Mouse (Mus musculus) ovary, postnatal 10 days (tissue): ENCODE results near the gene Nr1h3.

Experiments
- DNase-seq: peaks from one replicate; pipeline ENCODE4 v3.0.0; 2022; ENCODE audit warnings: low spot score

The Nr1h3 gene

DNA sequence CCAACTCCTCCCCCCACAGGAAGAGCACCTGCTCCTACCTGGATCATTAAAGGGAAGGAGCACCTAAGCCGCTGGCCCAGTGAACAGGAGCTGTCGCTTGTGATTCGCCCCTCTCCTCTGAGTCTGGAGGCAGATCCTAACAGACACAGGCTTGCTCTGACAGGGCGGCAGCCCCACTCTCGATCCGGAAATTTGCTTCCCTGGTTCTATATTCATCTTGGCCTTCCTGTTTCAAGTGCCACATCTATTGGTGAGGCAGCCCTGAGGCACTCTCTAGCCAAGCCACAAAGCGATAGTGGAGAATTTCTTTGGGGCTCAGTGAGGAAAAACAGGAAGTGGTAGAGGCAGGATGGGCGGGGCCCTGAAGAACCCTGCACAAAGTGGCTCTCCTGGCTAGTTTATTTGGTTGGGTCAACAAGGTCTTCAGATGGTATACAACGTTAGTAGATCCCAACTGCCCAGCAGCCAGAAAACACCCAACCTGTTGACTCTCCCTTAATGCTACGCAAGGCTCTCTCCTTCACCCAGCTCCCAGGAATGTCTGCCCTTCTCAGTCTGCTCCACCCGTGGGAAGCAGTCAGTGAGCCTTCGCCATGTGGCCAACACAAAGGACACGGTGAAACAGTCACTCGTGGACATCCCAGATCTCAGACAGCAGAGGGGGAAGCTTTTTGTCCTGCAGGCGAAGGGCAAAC is 18.8 kb downstream of the Nr1h3 start, which contains the start of gene Madd:
TSS of gene Madd (minus strand) at position 127 of the 695 bp plus-strand sequence.
- DNase-seq: no peak

DNA sequence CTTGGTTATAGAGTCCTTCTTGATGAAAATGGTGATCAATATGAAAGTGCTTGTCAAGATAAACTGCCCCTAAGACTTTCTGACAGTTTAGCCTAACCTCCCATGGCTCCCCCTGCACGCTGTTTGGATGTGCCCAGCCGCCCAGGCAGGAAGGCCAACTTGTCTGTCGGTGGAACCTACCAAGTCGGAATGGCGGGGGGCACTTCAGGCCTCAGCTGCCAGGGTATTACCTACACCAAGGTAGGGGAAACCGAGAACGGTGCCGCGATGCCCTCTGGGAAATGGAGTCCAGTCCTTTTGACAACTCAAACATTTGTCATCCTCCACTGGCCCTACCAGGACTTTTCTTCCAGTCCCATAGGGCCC is 19.5 kb downstream of the Nr1h3 start:
- peak; percentile 62 for DNase-seq

DNA sequence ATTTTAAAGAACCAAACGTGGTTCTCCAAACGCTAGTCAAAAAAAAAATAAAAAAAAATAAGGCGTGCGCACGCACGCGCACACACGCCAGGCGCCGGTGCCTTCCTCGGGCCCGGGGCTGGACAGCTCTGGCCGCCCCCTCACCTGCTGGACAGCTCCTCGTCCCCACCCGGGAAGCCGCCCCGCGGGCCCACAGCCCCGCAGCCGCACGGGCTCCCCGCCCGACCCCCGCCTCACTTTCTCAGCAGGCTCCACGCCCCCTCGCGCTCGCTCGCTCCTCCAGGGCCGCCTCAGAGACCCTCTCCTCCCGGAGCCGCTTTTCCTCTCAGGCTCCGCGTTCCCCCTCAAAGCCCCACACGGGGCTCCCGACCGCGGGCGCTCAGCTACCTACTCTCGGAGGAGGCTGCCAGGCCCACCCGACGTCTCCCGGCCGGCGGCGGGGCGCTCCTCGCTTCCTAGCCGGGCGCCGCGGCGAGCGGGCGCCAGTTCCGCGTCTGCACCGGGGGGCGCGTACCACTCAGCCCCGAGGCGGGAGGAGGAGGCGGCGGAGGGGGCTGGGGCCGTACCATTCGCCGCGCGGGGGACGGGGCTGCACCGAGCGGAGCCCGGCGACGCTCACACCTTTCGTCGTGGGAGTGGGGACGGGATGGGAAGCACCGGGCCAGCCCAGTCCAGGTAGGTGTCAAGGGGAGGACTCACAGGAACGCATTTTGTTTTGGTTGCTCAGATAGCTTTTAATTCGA is 20.1 kb downstream of the Nr1h3 start:
- DNase-seq: peak; percentile 43

DNA sequence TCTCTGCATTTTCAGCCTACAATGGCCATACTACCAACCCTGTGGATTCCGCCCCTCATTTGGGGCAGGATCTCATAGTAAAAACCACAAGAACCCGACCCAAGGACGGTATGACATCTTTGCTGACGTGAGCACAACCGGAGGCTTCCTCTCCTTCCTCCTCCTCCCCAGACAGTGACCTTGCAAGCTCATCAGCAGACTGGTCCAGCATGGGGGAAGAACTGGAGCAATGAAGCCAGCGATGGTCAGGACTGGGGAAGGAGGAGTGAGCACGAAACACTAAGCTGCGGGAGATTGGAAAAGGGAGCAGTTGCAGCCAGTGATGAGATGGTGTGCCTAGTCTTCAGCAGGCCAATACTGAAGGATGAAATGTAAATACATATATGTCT is 20.6 kb downstream of the Nr1h3 start:
- DNase-seq: no peak

DNA sequence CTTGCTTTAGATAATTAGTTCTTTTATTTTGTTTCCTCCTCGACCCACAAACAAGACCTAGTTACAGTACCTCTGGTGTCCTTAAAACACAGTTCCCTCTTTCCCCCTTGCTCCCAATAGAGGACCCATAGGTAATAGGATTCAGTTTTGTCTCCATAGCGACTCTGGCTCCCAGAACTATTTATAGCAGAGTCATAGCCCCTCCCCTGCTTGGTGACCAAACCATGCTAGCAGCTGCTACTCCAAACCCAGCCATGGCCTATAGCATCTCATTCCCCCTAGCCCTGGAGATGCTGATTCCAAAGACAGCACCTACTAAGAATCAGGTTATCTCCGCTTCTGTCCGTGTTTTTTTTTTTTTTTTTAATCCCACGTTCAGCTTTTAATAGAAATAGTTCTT is 21.9 kb downstream of the Nr1h3 start:
- no peak for DNase-seq

DNA sequence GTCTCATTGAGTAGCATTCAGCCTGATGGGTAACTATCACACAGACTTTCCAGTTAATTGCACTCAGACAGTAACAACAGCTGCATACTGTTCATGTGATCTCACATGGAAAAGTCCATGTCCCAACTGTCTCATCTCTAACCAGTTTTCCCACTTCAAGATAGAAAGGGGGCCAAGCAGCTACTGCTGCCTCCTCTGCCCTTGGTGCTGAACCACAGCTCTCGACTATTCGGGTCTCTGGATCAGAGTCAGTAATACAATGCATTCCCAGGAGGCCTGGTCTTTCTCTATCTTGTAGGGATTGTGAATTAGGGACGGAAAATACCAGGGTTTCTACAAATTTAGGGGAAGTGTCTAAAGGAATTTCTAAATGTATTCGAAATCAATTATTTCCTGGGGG is 22.8 kb downstream of the Nr1h3 start:
- no peak for DNase-seq

DNA sequence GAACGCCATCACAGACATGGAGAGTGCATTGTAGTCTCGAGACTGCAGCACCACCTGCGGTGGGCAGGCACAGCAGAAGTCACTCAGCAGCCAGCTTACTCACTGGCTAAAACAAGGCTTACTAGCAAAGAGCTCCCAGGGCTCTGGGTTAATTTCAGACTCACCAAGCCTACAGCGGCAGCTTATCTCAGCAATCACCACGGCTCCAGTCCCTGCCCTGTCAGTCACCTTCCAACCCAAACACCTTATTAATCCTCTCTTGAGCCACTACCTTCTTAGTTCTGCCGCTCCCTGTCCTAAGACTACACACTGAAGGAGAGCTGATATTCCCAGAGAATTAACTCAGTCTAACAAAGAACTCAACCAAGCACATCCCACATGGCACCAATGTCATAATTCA is 26.4 kb downstream of the Nr1h3 start:
- no peak for DNase-seq

DNA sequence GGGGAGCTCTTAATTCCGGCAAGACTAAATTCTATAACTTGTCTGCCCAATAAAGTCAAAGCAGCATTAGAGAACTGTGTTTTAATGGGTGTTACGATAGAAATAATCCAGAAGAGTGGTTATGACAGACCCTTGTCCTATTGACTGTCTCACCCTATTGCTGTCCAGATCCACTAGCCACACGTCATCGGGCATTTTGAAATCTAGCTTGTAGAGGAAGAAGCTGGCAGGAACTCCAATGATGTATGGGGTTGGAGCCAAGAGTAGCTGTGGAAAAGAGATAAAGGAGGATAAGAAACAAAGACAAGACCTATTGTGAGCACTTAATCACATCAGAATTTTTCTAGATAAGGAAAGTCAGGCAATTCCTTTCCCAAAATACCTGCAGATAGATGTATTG is 27.1 kb downstream of the Nr1h3 start:
- no peak for DNase-seq

DNA sequence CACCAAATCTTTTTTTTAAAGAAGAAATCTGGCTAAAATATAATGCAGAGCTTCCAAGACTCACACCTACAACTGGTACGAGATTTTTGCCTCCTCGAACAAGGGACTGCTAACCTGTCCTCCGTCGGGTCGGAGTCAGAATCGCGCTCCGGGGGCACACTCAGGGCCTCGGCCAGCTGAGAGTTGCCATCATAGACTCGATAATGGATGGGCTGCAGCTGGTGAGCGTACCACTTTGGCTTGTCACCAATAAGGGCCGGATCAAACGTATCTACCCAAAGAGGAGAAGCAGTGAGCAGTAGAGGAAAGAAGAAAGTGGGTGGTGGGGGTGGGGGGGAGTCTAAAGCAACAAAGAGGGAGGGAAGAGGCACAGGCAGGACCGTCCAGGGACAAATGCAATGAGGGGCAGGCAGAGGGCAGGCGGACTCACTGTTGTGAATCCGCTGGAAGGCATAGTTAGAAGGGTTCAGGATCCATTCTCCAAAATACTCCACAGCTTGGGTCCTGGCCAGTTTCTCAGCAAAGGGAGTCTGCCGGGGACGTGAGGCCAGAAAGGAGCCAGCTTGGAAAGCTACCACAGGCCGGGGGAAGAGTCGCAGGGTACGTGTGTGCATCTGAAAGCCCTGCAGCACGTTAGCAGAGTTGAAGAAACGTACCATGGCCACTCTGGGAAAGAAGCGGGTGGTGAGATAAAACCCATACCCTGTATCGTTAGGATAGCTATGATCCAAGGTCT is 32.9 kb downstream of the Nr1h3 start:
- no peak for DNase-seq

DNA sequence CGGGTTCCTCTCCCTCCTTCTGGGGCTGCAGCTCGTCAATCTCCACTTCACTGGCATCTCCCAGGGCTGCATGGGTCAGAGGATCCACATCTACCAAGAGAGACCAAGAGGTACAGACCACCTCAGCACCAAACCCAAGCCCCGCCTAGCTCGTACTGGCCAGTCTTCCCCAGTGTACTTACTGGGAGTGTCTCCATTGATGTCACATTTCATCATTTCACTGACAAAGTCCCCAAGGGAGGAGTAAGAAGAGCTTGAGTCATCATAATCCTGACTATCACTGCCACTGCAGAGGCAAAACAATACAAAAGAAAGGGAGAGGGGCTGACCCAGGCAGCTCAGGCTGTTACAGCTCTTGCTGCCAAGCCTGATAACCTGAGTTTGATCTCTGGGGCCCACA is 35.0 kb downstream of the Nr1h3 start:
- no peak for DNase-seq

DNA sequence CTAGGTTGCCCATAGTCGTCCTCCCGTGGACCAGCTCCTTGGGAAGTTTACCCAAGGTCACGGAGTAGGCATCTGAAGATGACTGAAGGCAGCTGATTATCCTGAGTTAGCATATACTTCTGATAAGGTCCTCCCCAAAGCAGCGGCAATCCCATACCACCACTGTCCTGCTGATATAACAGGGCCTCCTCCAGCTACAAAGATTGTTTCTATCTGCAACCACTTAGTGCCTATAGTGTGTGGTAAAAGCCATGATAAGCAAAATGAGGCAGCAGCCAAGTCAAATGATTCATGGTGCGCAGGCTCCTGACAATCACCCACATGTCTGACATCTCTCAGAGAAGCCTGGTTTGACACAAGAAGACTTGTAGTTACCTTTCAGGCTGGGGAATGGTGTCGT is 37.6 kb downstream of the Nr1h3 start:
- DNase-seq: no peak

DNA sequence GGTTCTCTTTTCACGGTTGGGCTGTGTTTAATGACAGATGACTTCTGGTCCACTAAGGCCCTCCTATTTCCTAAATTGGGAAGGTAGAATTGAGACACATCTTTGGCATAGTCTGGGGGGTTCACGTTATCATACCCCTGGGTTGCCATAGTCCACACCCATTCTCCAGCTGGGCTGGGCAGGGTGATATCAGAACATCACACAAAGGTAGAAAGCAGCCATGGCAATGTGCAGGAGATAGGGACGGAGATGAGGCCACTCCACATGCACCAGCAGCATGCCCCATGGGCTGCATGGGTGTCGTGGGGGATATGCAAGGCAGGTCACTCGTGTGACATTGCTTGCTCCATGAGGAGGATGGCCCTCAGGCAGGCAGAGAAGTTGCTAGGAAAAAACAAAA is 39.1 kb downstream of the Nr1h3 start:
- DNase-seq: no peak

DNA sequence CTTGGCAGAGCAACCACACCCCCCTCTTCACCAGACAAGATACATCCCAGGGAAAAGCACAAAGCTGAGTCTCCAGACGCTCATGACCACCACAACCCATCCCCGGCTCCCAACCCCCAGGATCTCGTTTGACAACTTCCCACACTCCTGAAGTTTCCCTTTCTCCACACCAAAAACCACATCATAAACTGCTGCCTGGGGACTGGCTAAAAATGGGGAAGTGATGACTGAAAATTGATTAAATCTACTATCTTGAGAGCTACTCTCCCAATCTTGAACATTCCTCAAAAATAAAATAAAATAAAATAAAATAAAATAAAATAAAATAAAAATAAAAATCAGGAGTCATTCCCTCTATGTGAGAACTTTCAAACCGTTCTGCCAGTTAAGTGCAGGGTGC is 39.7 kb downstream of the Nr1h3 start:
- DNase-seq: no peak

DNA sequence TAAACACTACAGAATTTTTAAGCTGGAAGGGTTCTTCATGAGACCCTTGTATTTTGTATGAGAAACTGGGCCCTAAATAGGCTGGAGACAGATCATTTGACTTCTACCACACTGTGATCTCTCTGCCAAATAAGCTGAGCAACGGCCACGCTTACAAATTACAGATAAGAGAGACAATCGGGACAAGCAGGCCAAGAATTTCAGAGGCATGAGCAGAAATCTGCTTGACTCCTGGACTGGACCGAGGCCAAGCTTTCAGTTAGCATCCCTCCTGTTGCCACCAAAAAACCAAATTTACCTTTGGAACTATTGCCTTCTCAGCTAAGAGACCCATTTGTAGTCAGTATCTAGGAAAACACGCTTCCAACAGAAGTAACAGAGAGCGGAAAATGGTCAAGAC is 42.0 kb downstream of the Nr1h3 start:
- no peak for DNase-seq

DNA sequence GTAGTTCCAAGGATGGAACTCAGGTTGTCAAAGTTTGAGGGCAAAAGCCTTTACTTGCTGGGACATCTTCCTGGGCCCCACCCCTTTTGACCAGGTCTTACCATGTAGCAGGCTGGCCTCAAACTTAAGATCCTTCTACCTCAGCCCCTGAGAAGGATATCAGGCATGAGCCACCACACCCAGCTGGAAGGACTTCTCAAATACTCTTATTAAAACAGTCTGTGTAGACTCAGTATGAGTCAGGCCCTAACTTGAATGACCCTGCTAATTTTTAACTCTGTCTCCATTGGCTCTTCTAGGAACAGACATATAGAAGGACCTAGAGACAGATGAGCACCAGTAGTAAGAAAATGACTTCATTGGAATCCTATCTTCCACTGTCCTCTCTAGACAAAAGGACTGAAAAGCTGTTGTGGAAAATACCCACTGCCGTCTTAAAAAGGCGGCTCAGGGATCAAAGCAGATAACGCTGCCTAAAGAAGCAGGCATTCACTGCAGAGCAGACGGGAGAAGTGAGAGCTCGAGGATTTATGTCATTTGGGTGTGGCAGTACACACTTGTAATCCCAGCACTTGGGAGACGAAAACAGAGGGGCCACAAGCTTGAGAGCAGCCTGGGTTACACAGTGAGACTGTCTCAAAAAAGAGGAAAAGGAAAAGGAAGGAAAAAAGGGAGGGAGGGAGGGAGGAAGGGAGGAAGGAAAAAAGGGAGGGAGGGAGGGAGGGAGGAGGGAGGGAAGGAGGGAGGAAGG is 45.5 kb downstream of the Nr1h3 start:
- no peak for DNase-seq

DNA sequence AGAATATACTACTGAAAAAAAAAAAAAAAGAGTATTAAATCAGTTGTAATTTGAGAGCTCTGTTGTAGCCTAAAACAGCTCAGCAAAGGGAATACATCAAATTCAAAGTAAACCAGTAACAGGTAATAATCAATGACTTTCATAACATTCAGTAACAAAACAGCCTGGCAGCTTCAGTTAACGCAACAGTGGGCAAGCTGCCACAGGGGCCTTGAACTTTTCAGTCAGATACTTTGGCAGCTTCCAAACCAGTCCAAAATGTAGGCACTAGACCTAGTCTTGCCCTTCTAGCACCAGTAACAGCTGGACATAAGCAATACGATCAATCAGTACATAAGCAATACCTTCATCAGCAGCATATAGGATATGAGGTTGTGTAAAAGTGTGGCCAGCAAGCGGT is 48.5 kb downstream of the Nr1h3 start:
- no peak for DNase-seq

DNA sequence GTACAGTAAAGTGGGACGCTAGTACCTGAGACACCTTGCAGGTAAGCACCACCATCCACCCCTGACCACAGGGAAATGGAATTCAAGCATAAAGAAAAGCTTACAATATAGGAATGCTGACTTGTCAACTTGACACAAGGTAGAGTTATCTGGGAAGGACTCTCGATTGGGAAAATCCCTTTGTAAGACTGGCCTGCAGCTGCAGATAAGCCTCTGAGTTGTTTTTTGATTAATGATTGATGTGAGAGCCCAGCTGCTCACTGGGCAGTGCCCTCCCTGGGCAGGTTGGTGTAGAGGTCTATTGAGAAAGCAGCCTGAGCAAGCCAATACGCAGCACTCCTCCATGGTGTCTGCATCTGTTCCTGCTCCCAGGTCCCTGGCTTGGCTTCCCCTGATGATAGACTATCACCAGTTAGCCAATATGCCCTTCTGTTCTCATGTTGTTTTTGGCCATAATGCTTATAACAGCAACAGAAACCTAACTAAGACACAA is 49.7 kb downstream of the Nr1h3 start:
- no peak for DNase-seq

DNA sequence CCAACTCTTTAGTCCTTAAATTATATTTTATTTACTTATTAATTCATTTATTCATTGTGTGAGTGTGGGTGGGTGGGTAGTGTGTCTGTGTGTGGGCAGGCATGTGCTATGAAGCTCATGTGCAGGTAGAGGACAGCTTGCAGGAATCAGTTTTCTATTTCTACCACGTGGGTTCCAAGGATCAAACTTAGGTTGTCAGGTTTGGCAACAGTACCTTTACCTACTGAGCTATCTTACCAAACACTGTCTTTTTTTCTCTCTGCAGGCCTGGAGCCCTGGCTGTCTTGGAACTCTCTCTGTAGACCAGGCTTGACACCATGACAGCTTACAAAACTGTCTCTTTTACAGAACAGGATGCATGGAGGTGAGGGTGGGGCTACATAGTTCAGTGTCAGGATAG is 51.3 kb downstream of the Nr1h3 start:
- DNase-seq: no peak

DNA sequence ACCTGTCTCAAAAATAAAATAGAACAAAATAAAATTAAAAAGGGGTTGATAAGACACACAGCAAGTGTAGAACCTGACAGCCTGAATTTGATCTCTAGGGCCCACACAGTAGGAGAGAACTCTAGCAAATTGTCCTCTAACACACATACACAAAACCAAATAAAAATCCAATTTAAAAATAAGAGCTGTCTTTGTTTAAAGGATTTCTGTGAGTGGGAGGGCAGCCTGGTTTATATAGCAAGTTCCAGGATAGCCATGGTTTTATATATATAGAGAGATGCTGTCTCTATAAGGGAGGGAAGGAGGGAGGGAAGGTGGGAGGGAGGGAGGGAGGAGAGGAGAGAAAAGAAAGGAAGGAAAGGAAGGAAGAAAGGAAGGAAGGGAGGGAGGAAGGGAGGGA is 54.5 kb downstream of the Nr1h3 start:
- DNase-seq: no peak

DNA sequence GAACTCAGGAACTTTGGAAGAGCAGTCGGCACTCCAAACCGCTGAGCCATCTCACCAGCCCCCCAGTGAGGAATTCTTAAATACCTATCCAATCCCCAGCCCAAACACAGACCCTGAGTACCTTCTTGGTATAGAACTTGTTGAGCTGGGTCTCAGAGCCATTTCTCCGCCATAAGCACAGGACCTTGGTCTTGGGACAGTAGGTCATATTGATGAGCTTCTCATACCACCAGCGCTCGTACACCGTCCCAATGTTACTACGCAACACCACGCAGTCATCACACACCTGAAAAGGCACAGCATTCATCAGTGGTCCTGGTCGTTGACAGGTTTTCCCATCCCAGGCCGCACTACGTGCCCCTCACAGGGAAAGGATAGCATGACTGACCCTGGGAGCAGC is 59.2 kb downstream of the Nr1h3 start:
- no peak for DNase-seq

DNA sequence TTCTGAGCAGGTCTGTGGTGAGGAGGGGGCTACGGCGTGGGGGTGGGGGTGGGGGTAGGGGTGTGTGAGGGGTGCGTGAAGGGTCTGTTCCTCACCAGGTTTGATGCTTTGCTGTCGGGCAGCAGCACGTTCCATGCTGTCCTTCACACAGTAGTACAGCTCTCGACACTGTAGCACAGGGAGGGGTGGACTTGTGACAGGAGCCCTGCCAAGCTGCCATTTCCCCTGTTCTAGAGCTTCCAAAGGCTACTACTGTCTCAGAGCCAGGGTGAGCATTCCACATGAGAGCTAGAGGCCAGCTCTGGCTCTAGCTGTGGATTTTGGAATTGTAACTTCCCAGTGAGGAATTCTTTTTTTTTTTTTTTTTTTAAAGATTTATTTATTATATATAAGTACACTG is 59.7 kb downstream of the Nr1h3 start:
- no peak for DNase-seq

DNA sequence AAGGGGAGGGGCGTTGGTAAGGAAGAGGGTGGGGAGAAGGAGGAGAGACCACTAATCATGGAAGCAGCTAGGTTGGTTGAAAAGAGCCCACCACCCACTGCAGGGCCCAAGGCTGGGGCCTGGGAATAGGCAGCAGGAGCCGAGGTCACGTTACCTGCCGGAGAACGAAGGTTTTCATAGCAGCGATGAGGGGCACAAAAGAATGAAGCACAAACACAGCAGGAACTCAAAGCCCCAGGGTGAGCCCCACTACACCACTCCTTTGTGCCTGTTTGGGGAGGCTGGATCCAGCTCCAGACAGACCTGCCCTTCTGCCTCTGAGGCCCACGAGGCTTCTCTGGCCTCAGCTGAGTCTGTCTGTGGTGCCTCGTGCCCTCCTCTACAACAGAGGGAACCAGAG is 62.9 kb downstream of the Nr1h3 start:
- DNase-seq: no peak
